Mouse (Mus musculus): Measurements from ENCODE around the gene Arl4d.
A peak's percentile ranks its signal among the peaks of the same experiment; 100 is the strongest.
"Not testable (repeated sequence)": the region's sequence is repeated elsewhere in the genome, so short reads cannot be mapped to it uniquely, and the experiment has no call there.

Arl4d gene

GRCm38 (mm10) chr11:101645411-101646282 is 19.7 kb upstream of the Arl4d start:
- DNase-seq (ENCODE audit: low read depth, low spot score): not testable (repeated sequence)

- DNase-seq (ENCODE audit: low read depth, low spot score): not testable (repeated sequence)
Observed at GRCm38 (mm10) chr11:101646283-101646794, 19.0 kb upstream of the Arl4d start.

- not testable (repeated sequence) for DNase-seq (ENCODE audit: low read depth, low spot score)
Observed at GRCm38 (mm10) chr11:101647093-101647492, 18.2 kb upstream of the Arl4d start.

GRCm38 (mm10) chr11:101656356-101656755 is 9.0 kb upstream of the Arl4d start:
- no peak for DNase-seq (ENCODE audit: low read depth, low spot score)

- DNase-seq (ENCODE audit: low read depth, low spot score): no peak
Observed at GRCm38 (mm10) chr11:101657528-101657885, 7.8 kb upstream of the Arl4d start.

- peak; percentile 97 for DNase-seq (ENCODE audit: low read depth, low spot score)
Observed at GRCm38 (mm10) chr11:101657886-101658750, 7.2 kb upstream of the Arl4d start.

- peak; percentile 95 for DNase-seq (ENCODE audit: low read depth, low spot score)
Observed at GRCm38 (mm10) chr11:101658751-101659558, 6.4 kb upstream of the Arl4d start.

- DNase-seq (ENCODE audit: low read depth, low spot score): no peak
Observed at GRCm38 (mm10) chr11:101661191-101661590, 4.2 kb upstream of the Arl4d start.

GRCm38 (mm10) chr11:101661786-101662185 is 3.6 kb upstream of the Arl4d start:
- DNase-seq (ENCODE audit: low read depth, low spot score): no peak

- no peak for DNase-seq (ENCODE audit: low read depth, low spot score)
Observed at GRCm38 (mm10) chr11:101663229-101664027, 1.9 kb upstream of the Arl4d start.

- no peak for DNase-seq (ENCODE audit: low read depth, low spot score)
Observed at GRCm38 (mm10) chr11:101665636-101665992, 273 bp downstream of the Arl4d start.

GRCm38 (mm10) chr11:101666626-101667345 is 1.4 kb downstream of the Arl4d start:
- no peak for DNase-seq (ENCODE audit: low read depth, low spot score)

- DNase-seq (ENCODE audit: low read depth, low spot score): no peak
Observed at GRCm38 (mm10) chr11:101667871-101668532, 2.7 kb downstream of the Arl4d start.

- DNase-seq (ENCODE audit: low read depth, low spot score): peak; percentile 64
Observed at GRCm38 (mm10) chr11:101668546-101669261, 3.4 kb downstream of the Arl4d start.

GRCm38 (mm10) chr11:101670334-101670733 is 5.0 kb downstream of the Arl4d start:
- no peak for DNase-seq (ENCODE audit: low read depth, low spot score)

- no peak for DNase-seq (ENCODE audit: low read depth, low spot score)
Observed at GRCm38 (mm10) chr11:101671255-101671654, 5.9 kb downstream of the Arl4d start.

GRCm38 (mm10) chr11:101673010-101673642 is 7.8 kb downstream of the Arl4d start:
- DNase-seq (ENCODE audit: low read depth, low spot score): peak; percentile 82

- peak; percentile 76 for DNase-seq (ENCODE audit: low read depth, low spot score)
Observed at GRCm38 (mm10) chr11:101674106-101674505, 8.8 kb downstream of the Arl4d start.

Measured in ZHBTc4 (cell line).